Mouse (Mus musculus): Measurements from ENCODE around the gene Tmem132b. TPM values are rescaled to one million over a fixed set of nuclear protein-coding genes. Genes with fewer than 3 reads are reported as not detected.

Tmem132b gene
- total and polyA plus RNA-seq, 3 experiments, result not detected

- Histone ChIP-seq H3K27me3 (replicated peaks) (no peaks in the 10 kb centered on the region), H3K4me1 (ENCODE audit: control insufficient read depth in 1 of 2, insufficient read depth in 2 of 2) (peaks cover 10 to 42% of the 10 kb centered on the region in 2 experiments), H3K9me3 (replicated peaks; ENCODE audit: low read length) (no peaks in the 10 kb centered on the region), H3K9ac (ENCODE audit: insufficient read depth, low read depth) (no peak overlapping the region), H3K4me2 (ENCODE audit: insufficient read depth, low read depth, poor library complexity, severe bottlenecking) (no peak overlapping the region), H3K4me3 (replicated peaks in 1 of 3; ENCODE audit: low read depth in 2 of 3, low read length in 2 of 3, poor library complexity in 1 of 3) (no peak overlapping the region), H3K79me2 (replicated peaks; ENCODE audit: control insufficient read depth, extremely low read depth, insufficient read depth, poor library complexity, severe bottlenecking) (no peaks in the 10 kb centered on the region), H3K27ac (ENCODE audit: insufficient read depth, low read depth) (no peak overlapping the region), H3K36me3 (replicated peaks in 1 of 2; ENCODE audit: control insufficient read depth in 1 of 2, insufficient read depth in 1 of 2, low read length in 1 of 2) (peaks cover 23 to 72% of the 10 kb centered on the region in 2 experiments)
- in situ Hi-C loops (cut with MboI; ENCODE audit: low pct_ligation_motif_present, low pct_unique_long_range_greater_than_20kb, low sequenced_read_pairs), result no loop called here
- dilution Hi-C loops (cut with MboI; ENCODE audit: extremely low pct_ligation_motif_present, extremely low pct_unique_long_range_greater_than_20kb, low sequenced_read_pairs), result no loop called here
- no peak for DNase-seq (ENCODE audit: extremely low read depth)
- TF ChIP-seq ZNF384 (IDR thresholded peaks at IDR 0.05; ENCODE audit: low read depth, low read length) (no peak), POLR2A (IDR thresholded peaks at IDR 0.05; ENCODE audit: low read depth, low read length) (no peak), CTCF (conservative IDR thresholded peaks at IDR 0.05 in 1 of 2, IDR thresholded peaks at IDR 0.05 in 1 of 2; ENCODE audit: low read depth in 2 of 2, low read length in 2 of 2) (no peak), UBTF (IDR thresholded peaks at IDR 0.05; ENCODE audit: low read depth, low read length) (no peak), MYC (IDR thresholded peaks at IDR 0.05; ENCODE audit: low read depth, low read length) (no peak), MXI1 (IDR thresholded peaks at IDR 0.05; ENCODE audit: low read depth, low read length) (no peak), ZC3H11A (IDR thresholded peaks at IDR 0.05; ENCODE audit: low read depth, low read length) (no peak)
These were observed 40.5 kb upstream of the Tmem132b start for GRCm38 (mm10) chr5:125491107-125491506.

- in situ Hi-C loops (cut with MboI; ENCODE audit: low pct_ligation_motif_present, low pct_unique_long_range_greater_than_20kb, low sequenced_read_pairs) (no loop called here), dilution Hi-C loops (cut with MboI; ENCODE audit: extremely low pct_ligation_motif_present, extremely low pct_unique_long_range_greater_than_20kb, low sequenced_read_pairs) (no loop called here)
- Histone ChIP-seq H3K79me2 (replicated peaks; ENCODE audit: control insufficient read depth, extremely low read depth, insufficient read depth, poor library complexity, severe bottlenecking) (no peaks in the 10 kb centered on the region), H3K27me3 (replicated peaks) (no peaks in the 10 kb centered on the region), H3K4me2 (ENCODE audit: insufficient read depth, low read depth, poor library complexity, severe bottlenecking) (no peak overlapping the region), H3K27ac (ENCODE audit: insufficient read depth, low read depth) (no peak overlapping the region), H3K4me3 (replicated peaks in 1 of 3; ENCODE audit: low read depth in 2 of 3, low read length in 2 of 3, poor library complexity in 1 of 3) (no peak overlapping the region), H3K9ac (ENCODE audit: insufficient read depth, low read depth) (no peak overlapping the region), H3K36me3 (replicated peaks in 1 of 2; ENCODE audit: control insufficient read depth in 1 of 2, insufficient read depth in 1 of 2, low read length in 1 of 2) (peaks cover 23 to 65% of the 10 kb centered on the region in 2 experiments), H3K4me1 (ENCODE audit: control insufficient read depth in 1 of 2, insufficient read depth in 2 of 2) (peaks cover 8 to 31% of the 10 kb centered on the region in 2 experiments), H3K9me3 (replicated peaks; ENCODE audit: low read length) (no peaks in the 10 kb centered on the region)
- peak; percentile 33 for DNase-seq (ENCODE audit: extremely low read depth)
- TF ChIP-seq SMC3 (IDR thresholded peaks at IDR 0.05; ENCODE audit: low read depth, low read length) (no peak), MAX (IDR thresholded peaks at IDR 0.05; ENCODE audit: low read length) (no peak), USF1 (IDR thresholded peaks at IDR 0.05; ENCODE audit: low read depth, low read length) (no peak), NRF1 (IDR thresholded peaks at IDR 0.05; ENCODE audit: low read depth, low read length) (no peak), ZC3H11A (IDR thresholded peaks at IDR 0.05; ENCODE audit: low read depth, low read length) (no peak), CHD2 (IDR thresholded peaks at IDR 0.05; ENCODE audit: low read length) (no peak), GABPA (IDR thresholded peaks at IDR 0.05; ENCODE audit: insufficient replicate concordance, low read depth, low read length) (no peak), NELFE (IDR thresholded peaks at IDR 0.05; ENCODE audit: low read depth, low read length) (no peak), USF2 (conservative IDR thresholded peaks at IDR 0.05; ENCODE audit: low read depth, low read length) (no peak), RAD21 (IDR thresholded peaks at IDR 0.05; ENCODE audit: low read depth, low read length) (no peak), MAZ (IDR thresholded peaks at IDR 0.05; ENCODE audit: low read depth, low read length) (no peak), MYC (IDR thresholded peaks at IDR 0.05; ENCODE audit: low read depth, low read length) (no peak), UBTF (IDR thresholded peaks at IDR 0.05; ENCODE audit: low read depth, low read length) (no peak), MXI1 (IDR thresholded peaks at IDR 0.05; ENCODE audit: low read depth, low read length) (no peak), EP300 (IDR thresholded peaks at IDR 0.05; ENCODE audit: low read length) (no peak), E2F4 (IDR thresholded peaks at IDR 0.05; ENCODE audit: insufficient replicate concordance, low read depth, low read length) (no peak)
These were observed 39.0 kb upstream of the Tmem132b start for GRCm38 (mm10) chr5:125492379-125493092.
